Mouse (Mus musculus): ENCODE results near the gene Ap1b1. TPM values are rescaled to one million over a fixed set of nuclear protein-coding genes. Genes with fewer than 3 reads are reported as not detected.

Ap1b1 gene
- polyA plus RNA-seq (2014; fragmentation: Nextera tagmentation; extraction: Ambion mirVana) = 126 and 139 TPM in 2 replicates

- peak; percentile 92 for ATAC-seq (replicated peaks; ENCODE audit: low FRiP score)
- H3K27ac ChIP-seq (ENCODE audit: low read depth, low read length) = peak within 1 kb of the TSS; percentile 81
- under 1% methylated on average over 62 of the region's 62 CpGs for WGBS
Observed at GRCm38 (mm10) chr11:4986695-4987486, at the start of gene Ap1b1. Gene Ap1b1, plus strand, starts transcription at chr11:4986824.

GRCm38 (mm10) chr11:4946530-4946929, 40.1 kb upstream of the Ap1b1 start:
- 46% methylated on average over 13 of the region's 13 CpGs for WGBS
- Histone ChIP-seq H3K4me1 (replicated peaks; ENCODE audit: control insufficient read depth, insufficient read depth, low read length) (peaks cover 14% of the 10 kb centered on the region), H3K4me2 (peak overlapping the region; percentile 85), H3K4me3 (ENCODE audit: low read depth, low read length) (peak overlapping the region; percentile 57), H3K9me3 (ENCODE audit: control insufficient read depth, low read length) (no peaks in the 10 kb centered on the region), H3K27ac (ENCODE audit: low read depth, low read length) (no peak overlapping the region), H3K27me3 (replicated peaks; ENCODE audit: control insufficient read depth, insufficient read depth, low read length) (peaks cover 68% of the 10 kb centered on the region), H3K36me3 (ENCODE audit: control insufficient read depth, insufficient read depth, low read length) (no peaks in the 10 kb centered on the region), H3K9ac (ENCODE audit: low read depth, low read length) (no peak overlapping the region)
- ATAC-seq (replicated peaks; ENCODE audit: low FRiP score) (no peak), DNase-seq (ENCODE audit: low spot score) (no peak)

More at GRCm38 (mm10) chr11:4986695-4987486, at the start of gene Ap1b1:
- peak; percentile 98 for DNase-seq (ENCODE audit: low spot score)
- Histone ChIP-seq H3K4me3 (ENCODE audit: low read depth, low read length) (peak within 1 kb of the TSS; percentile 90), H3K27me3 (replicated peaks; ENCODE audit: control insufficient read depth, insufficient read depth, low read length) (no peaks in the 10 kb centered on the region), H3K4me1 (replicated peaks; ENCODE audit: control insufficient read depth, insufficient read depth, low read length) (peaks cover 55% of the 10 kb centered on the region), H3K9ac (ENCODE audit: low read depth, low read length) (peak within 1 kb of the TSS; percentile 83), H3K36me3 (ENCODE audit: control insufficient read depth, insufficient read depth, low read length) (peaks cover 2% of the 10 kb centered on the region; the same call in 1 of the 2 replicates), H3K9me3 (ENCODE audit: control insufficient read depth, low read length) (no peaks in the 10 kb centered on the region), H3K4me2 (peak within 1 kb of the TSS; percentile 95)

GRCm38 (mm10) chr11:4946947-4947812, 39.4 kb upstream of the Ap1b1 start:
- WGBS = under 1% methylated on average over 116 of the region's 120 CpGs
- DNase-seq (ENCODE audit: low spot score) = peak; percentile 64
- peak overlapping the region; percentile 45; the same call in 1 of the 2 replicates for H3K9ac ChIP-seq (ENCODE audit: low read depth, low read length)

GRCm38 (mm10) chr11:4947813-4948174, 38.8 kb upstream of the Ap1b1 start, which contains the start of gene Nefh:
Gene Nefh, minus strand, starts transcription at chr11:4948064.
- H3K36me3 ChIP-seq (ENCODE audit: control insufficient read depth, insufficient read depth, low read length) = no peaks in the 10 kb centered on the region
- peaks cover 81% of the 10 kb centered on the region for H3K27me3 ChIP-seq (replicated peaks; ENCODE audit: control insufficient read depth, insufficient read depth, low read length)
- no peak within 1 kb of the TSS for H3K27ac ChIP-seq (ENCODE audit: low read depth, low read length)
- DNase-seq (ENCODE audit: low spot score) (no peak), ATAC-seq (replicated peaks; ENCODE audit: low FRiP score) (no peak)
- peak within 1 kb of the TSS; percentile 45; the same call in 1 of the 2 replicates for H3K9ac ChIP-seq (ENCODE audit: low read depth, low read length)
- H3K9me3 ChIP-seq (ENCODE audit: control insufficient read depth, low read length) = no peaks in the 10 kb centered on the region
- WGBS = 1% methylated on average over 41 of the region's 41 CpGs
- H3K4me1 ChIP-seq (replicated peaks; ENCODE audit: control insufficient read depth, insufficient read depth, low read length) = peaks cover 14% of the 10 kb centered on the region
- peak within 1 kb of the TSS; percentile 85 for H3K4me2 ChIP-seq
- peak within 1 kb of the TSS; percentile 57 for H3K4me3 ChIP-seq (ENCODE audit: low read depth, low read length)

More at GRCm38 (mm10) chr11:4946947-4947812, 39.4 kb upstream of the Ap1b1 start:
- H3K4me2 ChIP-seq = peak overlapping the region; percentile 85
- H3K36me3 ChIP-seq (ENCODE audit: control insufficient read depth, insufficient read depth, low read length) = no peaks in the 10 kb centered on the region
- no peaks in the 10 kb centered on the region for H3K9me3 ChIP-seq (ENCODE audit: control insufficient read depth, low read length)
- peak; percentile 70 for ATAC-seq (replicated peaks; ENCODE audit: low FRiP score)
- H3K27me3 ChIP-seq (replicated peaks; ENCODE audit: control insufficient read depth, insufficient read depth, low read length) = peaks cover 75% of the 10 kb centered on the region
- H3K4me1 ChIP-seq (replicated peaks; ENCODE audit: control insufficient read depth, insufficient read depth, low read length) = peaks cover 14% of the 10 kb centered on the region
- H3K27ac ChIP-seq (ENCODE audit: low read depth, low read length) = no peak overlapping the region
- peak overlapping the region; percentile 57 for H3K4me3 ChIP-seq (ENCODE audit: low read depth, low read length)

GRCm38 (mm10) chr11:4948792-4949191, 37.8 kb upstream of the Ap1b1 start:
- no peaks in the 10 kb centered on the region for H3K9me3 ChIP-seq (ENCODE audit: control insufficient read depth, low read length)
- no peak overlapping the region for H3K9ac ChIP-seq (ENCODE audit: low read depth, low read length)
- H3K4me3 ChIP-seq (ENCODE audit: low read depth, low read length) = no peak overlapping the region
- DNase-seq (ENCODE audit: low spot score) (no peak), ATAC-seq (replicated peaks; ENCODE audit: low FRiP score) (no peak)
- peaks cover 15% of the 10 kb centered on the region for H3K4me1 ChIP-seq (replicated peaks; ENCODE audit: control insufficient read depth, insufficient read depth, low read length)
- H3K27ac ChIP-seq (ENCODE audit: low read depth, low read length) = no peak overlapping the region
- H3K27me3 ChIP-seq (replicated peaks; ENCODE audit: control insufficient read depth, insufficient read depth, low read length) = peaks cover 90% of the 10 kb centered on the region
- no peak overlapping the region for H3K4me2 ChIP-seq
- WGBS = 35% methylated on average over 8 of the region's 8 CpGs
- H3K36me3 ChIP-seq (ENCODE audit: control insufficient read depth, insufficient read depth, low read length) = no peaks in the 10 kb centered on the region

GRCm38 (mm10) chr11:4949256-4950044, 37.2 kb upstream of the Ap1b1 start:
- H3K27me3 ChIP-seq (replicated peaks; ENCODE audit: control insufficient read depth, insufficient read depth, low read length) = peaks cover 92% of the 10 kb centered on the region
- peaks cover 18% of the 10 kb centered on the region for H3K4me1 ChIP-seq (replicated peaks; ENCODE audit: control insufficient read depth, insufficient read depth, low read length)
- H3K27ac ChIP-seq (ENCODE audit: low read depth, low read length) = no peak overlapping the region
- no peak overlapping the region for H3K9ac ChIP-seq (ENCODE audit: low read depth, low read length)
- DNase-seq (ENCODE audit: low spot score) (peak; percentile 80), ATAC-seq (replicated peaks; ENCODE audit: low FRiP score) (no peak; the same call in 1 of the 2 replicates)
- H3K4me2 ChIP-seq = no peak overlapping the region
- H3K4me3 ChIP-seq (ENCODE audit: low read depth, low read length) = no peak overlapping the region
- 6% methylated on average over 23 of the region's 23 CpGs for WGBS
- H3K36me3 ChIP-seq (ENCODE audit: control insufficient read depth, insufficient read depth, low read length) = no peaks in the 10 kb centered on the region
- no peaks in the 10 kb centered on the region for H3K9me3 ChIP-seq (ENCODE audit: control insufficient read depth, low read length)

GRCm38 (mm10) chr11:4953401-4953800, 33.2 kb upstream of the Ap1b1 start:
- peaks cover 75% of the 10 kb centered on the region for H3K27me3 ChIP-seq (replicated peaks; ENCODE audit: control insufficient read depth, insufficient read depth, low read length)
- H3K27ac ChIP-seq (ENCODE audit: low read depth, low read length) = no peak overlapping the region
- WGBS = 6% methylated on average over 6 of the region's 6 CpGs
- H3K9me3 ChIP-seq (ENCODE audit: control insufficient read depth, low read length) = no peaks in the 10 kb centered on the region
- H3K4me3 ChIP-seq (ENCODE audit: low read depth, low read length) = no peak overlapping the region
- no peak overlapping the region for H3K4me2 ChIP-seq
- H3K36me3 ChIP-seq (ENCODE audit: control insufficient read depth, insufficient read depth, low read length) = no peaks in the 10 kb centered on the region
- 0 out of 2 replicates have a peak, but pooled peaks cover 4% of the 10 kb centered on the region for H3K4me1 ChIP-seq (replicated peaks; ENCODE audit: control insufficient read depth, insufficient read depth, low read length)
- ATAC-seq (replicated peaks; ENCODE audit: low FRiP score) (no peak), DNase-seq (ENCODE audit: low spot score) (no peak)
- no peak overlapping the region for H3K9ac ChIP-seq (ENCODE audit: low read depth, low read length)

- H3K9ac ChIP-seq (ENCODE audit: low read depth, low read length) = no peak overlapping the region
- H3K4me1 ChIP-seq (replicated peaks; ENCODE audit: control insufficient read depth, insufficient read depth, low read length) = 0 out of 2 replicates have a peak, but pooled peaks cover 4% of the 10 kb centered on the region
- no peak for DNase-seq (ENCODE audit: low spot score)
- no peak overlapping the region for H3K4me3 ChIP-seq (ENCODE audit: low read depth, low read length)
- no peak overlapping the region for H3K4me2 ChIP-seq
- 4% methylated on average over 8 of the region's 8 CpGs for WGBS
- no peak overlapping the region for H3K27ac ChIP-seq (ENCODE audit: low read depth, low read length)
- peaks cover 69% of the 10 kb centered on the region for H3K27me3 ChIP-seq (replicated peaks; ENCODE audit: control insufficient read depth, insufficient read depth, low read length)
- no peaks in the 10 kb centered on the region for H3K36me3 ChIP-seq (ENCODE audit: control insufficient read depth, insufficient read depth, low read length)
- no peak for ATAC-seq (replicated peaks; ENCODE audit: low FRiP score)
- H3K9me3 ChIP-seq (ENCODE audit: control insufficient read depth, low read length) = no peaks in the 10 kb centered on the region
Observed at GRCm38 (mm10) chr11:4953918-4954317, 32.7 kb upstream of the Ap1b1 start.
